Mouse (Mus musculus) heart, postnatal 25 days (tissue): ENCODE measurements around the gene Cfl1. TPM values are rescaled to one million over a fixed set of nuclear protein-coding genes. Genes with fewer than 3 reads are reported as not detected.
A peak's percentile ranks its signal among the peaks of the same experiment; 100 is the strongest.

Source experiments
- DNase-seq: peaks from one replicate; pipeline ENCODE4 v3.0.0; 2022; ENCODE audit warnings: low spot score
- intact Hi-C: fragments of 180-260 bp; cut with DNase I; formaldehyde crosslinking; loops from one replicate; pipeline ENCODE4 v1.15.1; 2025
- total RNA-seq, 2 experiments: library from RNA; stranded (reverse); gene quantifications; 2 replicates each; pipeline ENCODE4 v1.2.3; 2021

The Cfl1 gene
- 100 to 1,000 TPM; 209 to 212 TPM for total RNA-seq

- intact Hi-C loops, result no loop called here
- DNase-seq, result peak; percentile 95
Measured at GRCm38 (mm10) chr19:5490313-5490897, at the start of gene Cfl1. Cfl1 (plus strand) TSS chr19:5490455.

DNA sequence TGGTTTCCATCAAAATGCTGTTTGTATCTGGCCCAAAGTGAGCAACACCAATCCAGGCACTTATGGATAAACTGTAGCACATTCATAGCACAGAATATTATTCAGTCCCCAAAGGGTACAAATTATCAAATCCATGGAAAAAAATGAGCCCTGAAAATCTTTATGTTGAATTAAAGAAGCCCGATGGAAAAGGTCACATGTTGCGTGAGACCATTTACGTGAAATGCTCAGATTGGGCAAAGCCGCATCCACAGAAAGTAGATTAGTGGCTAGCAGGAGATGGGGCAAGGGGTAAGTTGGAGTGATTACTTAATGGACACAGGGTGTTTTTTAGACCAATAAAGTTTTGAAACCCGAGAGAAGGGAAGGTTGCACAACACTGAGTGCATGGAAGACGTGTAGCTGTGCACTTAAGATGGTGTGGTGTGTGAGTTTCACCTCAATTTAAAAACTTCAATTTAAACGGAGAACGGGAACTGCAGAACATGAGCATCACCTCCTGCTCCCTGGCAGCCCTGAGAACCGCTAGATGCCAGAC, 45.8 kb upstream of the Cfl1 start:
- intact Hi-C loops, result no loop called here
- DNase-seq, result no peak

DNA sequence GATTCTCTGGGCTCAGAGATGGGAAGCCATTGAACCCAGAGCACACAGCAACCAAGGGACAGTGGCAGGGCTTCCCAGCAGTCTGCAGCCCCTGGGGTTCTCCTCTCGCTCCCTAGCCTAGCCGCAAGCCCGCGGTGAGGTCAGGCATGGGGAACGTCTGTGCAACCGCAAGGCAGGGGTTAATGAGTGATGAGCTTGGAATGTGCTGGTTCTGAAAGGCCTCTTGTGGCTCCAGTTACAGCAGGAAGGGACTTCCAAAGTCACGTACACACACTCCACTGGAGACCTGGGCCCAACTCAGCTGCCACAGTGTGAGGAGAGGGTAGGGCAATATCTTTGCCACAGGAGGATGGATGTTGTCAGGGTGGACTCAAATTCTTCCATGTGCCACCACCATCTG, 45.3 kb upstream of the Cfl1 start:
- no peak for DNase-seq
- intact Hi-C loops, result no loop called here

GRCm38 (mm10) chr19:5445747-5446146, 44.5 kb upstream of the Cfl1 start:
- intact Hi-C loops, result no loop called here

GRCm38 (mm10) chr19:5447515-5448353, 42.5 kb upstream of the Cfl1 start, which contains the start of gene Fosl1:
Fosl1 (plus strand) TSS chr19:5447547.
- intact Hi-C loops, result no loop called here
- no peak for DNase-seq

More at GRCm38 (mm10) chr19:5445747-5446146, 44.5 kb upstream of the Cfl1 start:
- DNase-seq, result no peak

DNA sequence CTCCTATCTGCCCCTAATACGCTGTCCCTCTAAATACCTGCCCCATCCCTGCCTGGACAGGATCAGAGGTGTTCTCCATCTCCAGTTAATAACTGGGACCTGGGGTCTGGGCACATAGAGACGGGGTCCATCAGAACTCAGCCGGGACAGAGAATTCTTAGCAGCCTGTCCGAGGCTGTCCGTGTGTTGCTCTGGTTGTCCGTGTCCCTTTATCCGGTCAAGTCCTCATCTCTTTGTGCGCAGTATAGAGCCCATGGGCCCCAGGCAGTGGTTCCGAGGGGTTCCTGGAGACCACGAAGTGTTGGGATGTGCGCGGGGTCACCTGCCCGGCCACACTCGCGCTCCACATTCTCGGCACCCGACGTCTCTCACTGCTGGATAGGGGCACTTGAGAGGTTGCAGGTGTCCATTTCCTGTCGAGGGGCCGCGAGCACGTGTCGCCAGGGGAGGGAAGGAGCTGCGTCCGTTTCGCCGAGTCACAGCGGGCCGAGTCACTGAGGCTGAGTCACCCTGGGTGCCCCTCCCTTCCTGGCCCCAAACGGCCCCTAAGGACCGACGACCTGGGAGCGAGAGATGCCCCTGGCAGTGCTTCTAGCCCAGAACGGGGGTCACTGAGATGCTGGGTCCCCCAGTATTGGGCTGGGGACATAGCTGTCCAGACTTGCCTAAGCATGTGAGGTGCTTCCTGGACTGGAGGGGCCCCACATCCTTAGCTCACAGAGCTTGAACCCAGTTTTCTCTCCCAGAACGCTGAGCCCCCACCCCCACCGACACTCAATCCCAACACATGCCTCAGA, 41.7 kb upstream of the Cfl1 start:
- no peak for DNase-seq
- intact Hi-C loops, result no loop called here

GRCm38 (mm10) chr19:5449673-5450072, 40.6 kb upstream of the Cfl1 start:
- no peak for DNase-seq
- intact Hi-C loops, result no loop called here

- intact Hi-C loops, result no loop called here
- no peak for DNase-seq
Measured at GRCm38 (mm10) chr19:5451766-5452165, 38.5 kb upstream of the Cfl1 start.

DNA sequence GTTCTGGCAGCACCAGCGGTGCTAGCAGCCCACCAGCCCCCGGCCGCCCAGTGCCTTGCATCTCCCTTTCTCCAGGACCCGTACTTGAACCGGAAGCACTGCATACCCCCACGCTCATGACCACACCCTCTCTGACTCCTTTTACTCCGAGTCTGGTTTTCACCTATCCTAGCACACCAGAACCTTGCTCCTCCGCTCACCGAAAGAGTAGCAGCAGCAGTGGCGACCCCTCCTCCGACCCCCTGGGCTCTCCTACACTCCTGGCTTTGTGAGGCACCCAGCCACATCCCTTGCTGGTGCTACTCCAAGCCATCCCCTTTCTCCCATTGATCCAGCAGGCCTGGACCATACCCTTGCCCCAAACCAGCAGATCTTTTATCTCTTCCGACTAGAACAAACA, 35.2 kb upstream of the Cfl1 start:
- intact Hi-C loops, result no loop called here
- DNase-seq, result no peak

GRCm38 (mm10) chr19:5455568-5455967, 34.7 kb upstream of the Cfl1 start:
- intact Hi-C loops, result no loop called here
- no peak for DNase-seq

DNA sequence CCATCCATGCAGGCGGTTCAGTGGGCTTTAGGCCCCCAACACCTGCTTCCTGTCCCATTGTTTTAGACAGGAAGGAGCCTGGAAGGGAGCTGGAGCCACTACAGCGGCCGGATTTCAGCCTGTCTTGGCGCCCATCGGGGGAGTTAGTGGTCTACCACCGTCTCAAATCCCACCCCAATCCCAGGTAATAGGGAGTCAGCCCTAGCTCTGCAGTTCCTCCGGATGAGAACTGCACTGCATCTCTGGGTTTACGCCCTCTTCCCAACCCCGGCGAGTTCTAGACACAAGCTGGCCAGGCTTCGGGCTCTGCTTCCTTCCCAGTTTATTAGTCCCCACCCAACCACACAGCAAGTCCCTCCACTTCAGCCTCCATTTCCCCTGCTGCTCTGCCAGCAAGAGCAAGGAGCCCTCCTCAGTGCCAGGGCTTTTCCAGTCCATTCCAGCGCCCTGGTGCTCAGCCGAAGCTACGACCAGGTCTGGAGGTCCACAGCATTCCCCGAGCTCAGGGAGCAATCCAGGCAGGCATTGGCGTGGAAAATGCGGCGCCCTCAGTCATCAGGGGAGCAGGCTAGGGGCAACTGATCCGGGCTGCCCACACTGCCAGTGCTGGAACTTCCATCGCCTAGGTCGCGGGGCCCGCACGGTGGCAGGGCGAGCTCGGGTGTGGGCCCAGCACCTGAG, 33.9 kb upstream of the Cfl1 start:
- peak; percentile 41 for DNase-seq
- intact Hi-C loops, result no loop called here

- DNase-seq, result peak; percentile 95
- intact Hi-C loops, result no loop called here
Measured at GRCm38 (mm10) chr19:5456922-5457745, 33.1 kb upstream of the Cfl1 start.

GRCm38 (mm10) chr19:5457746-5458442, 32.4 kb upstream of the Cfl1 start, which contains the start of gene Ccdc85b:
Ccdc85b (minus strand) TSS chr19:5457894.
- intact Hi-C loops, result no loop called here
- DNase-seq, result no peak

DNA sequence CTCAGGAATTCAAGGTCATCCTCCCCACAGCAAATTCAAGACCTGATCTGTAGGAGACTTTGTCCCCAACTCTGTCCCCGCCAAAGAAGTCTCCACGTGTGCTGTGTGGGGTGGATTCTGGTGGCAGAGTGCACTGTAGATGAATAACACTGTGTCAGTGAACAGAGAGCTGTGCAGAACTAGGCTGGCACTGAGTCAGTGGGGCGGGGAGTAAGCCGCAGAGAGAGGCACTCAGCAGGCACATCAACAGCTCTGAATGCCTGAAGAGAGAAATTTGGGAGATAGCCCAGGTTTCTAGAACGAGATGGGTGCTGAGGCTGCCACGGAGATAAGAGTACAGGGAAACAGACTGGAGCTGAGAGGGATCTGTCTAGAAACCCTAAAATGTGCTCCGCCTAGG, 31.2 kb upstream of the Cfl1 start:
- intact Hi-C loops, result no loop called here

GRCm38 (mm10) chr19:5459896-5460295, 30.4 kb upstream of the Cfl1 start:
- intact Hi-C loops, result no loop called here
- DNase-seq, result no peak

More for the DNA sequence above, 31.2 kb upstream of the Cfl1 start:
- no peak for DNase-seq

DNA sequence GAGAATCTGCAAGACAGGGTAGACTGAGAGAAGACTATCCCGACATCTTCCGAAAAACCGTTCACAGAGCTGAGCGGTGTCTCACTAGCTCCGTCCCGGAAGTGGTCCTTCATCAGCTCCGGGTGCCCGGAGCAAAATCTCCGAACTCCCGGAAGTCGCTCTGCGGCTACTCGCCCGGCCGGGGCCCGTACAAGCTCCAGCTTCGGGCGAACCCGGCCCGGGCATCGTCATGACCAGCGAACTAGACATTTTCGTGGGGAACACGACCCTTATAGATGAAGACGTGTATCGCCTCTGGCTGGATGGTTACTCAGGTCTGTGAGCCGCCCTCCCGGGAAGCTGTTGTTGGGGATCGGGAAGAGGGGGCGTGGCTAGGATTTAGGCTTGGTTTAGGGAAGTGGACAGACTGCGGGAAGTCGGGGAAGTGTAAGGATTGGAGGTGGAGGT, 29.8 kb upstream of the Cfl1 start, which contains the start of gene Fibp:
Fibp (plus strand) TSS at position 151 of the 447 bp plus-strand sequence.
- peak; percentile 78 for DNase-seq
- intact Hi-C loops, result no loop called here

DNA sequence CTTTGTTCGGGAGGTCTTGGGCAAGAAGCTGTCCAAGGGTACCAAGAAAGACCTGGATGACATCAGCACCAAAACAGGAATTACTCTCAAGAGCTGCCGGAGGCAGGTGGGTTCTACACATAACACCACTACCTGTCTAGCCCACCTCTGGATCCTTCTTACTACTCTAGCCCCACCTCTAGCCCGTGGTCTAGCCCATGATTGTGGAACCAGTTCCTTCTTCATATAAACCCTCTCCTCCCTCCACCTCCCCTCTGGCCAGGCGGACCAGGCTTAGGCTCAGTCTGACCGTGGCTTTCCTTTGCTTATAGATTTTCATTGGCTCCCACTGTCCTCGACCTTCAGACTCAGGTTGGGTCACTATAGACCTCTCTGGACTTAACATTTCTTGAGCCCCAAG, 28.8 kb upstream of the Cfl1 start:
- no peak for DNase-seq
- intact Hi-C loops, result no loop called here

- intact Hi-C loops, result no loop called here
Measured at GRCm38 (mm10) chr19:5463212-5463611, 27.0 kb upstream of the Cfl1 start.

More at GRCm38 (mm10) chr19:5463212-5463611, 27.0 kb upstream of the Cfl1 start:
- DNase-seq, result no peak
